In genomic region chr4:129790475-129790874, GRCm38 (mm10) we compare ENCODE assay signal across 25 mouse cellular contexts. TPM values are rescaled to one million over a fixed set of nuclear protein-coding genes. Genes with fewer than 3 reads are reported as not detected.
DNase-seq lines count a peak whose midpoint lies in the region; TF ChIP-seq lines count a peak whose summit lies in the region.
"Had no signal": no experiment of that assay in that cellular context is flagged by ENCODE, and none has a peak within 500 bp of the region (broad histone marks: within the 10 kb centered on the region; RNA-seq: fewer than 3 reads in every experiment).

No protein-coding gene starts in this region.

- no peaks in the 10 kb centered on the region for H3K36me3 ChIP-seq in splenic B cell, adult 2 months (ENCODE audit: control insufficient read depth, insufficient read depth, low read length, poor library complexity, severe bottlenecking)
- H3K36me3 ChIP-seq: embryonic facial prominence, embryonic 10.5 days; embryonic facial prominence, embryonic 13.5 days; forebrain, embryonic 12.5 days; forebrain, embryonic 15.5 days; heart, embryonic 13.5 days had no signal

- no peak overlapping the region for H3K4me3 ChIP-seq in bone marrow macrophage, adult 2 months (ENCODE audit: insufficient read depth, low read length)
- H3K4me3 ChIP-seq: embryonic facial prominence, embryonic 10.5 days; embryonic facial prominence, embryonic 13.5 days; erythroblast, embryonic 14.5 days; forebrain, embryonic 12.5 days; forebrain, embryonic 15.5 days; heart, adult 2 months; heart, embryonic 10.5 days; heart, embryonic 13.5 days had no signal

- H3K27me3 ChIP-seq in splenic B cell, adult 2 months (ENCODE audit: control insufficient read depth, insufficient read depth, low read length, poor library complexity, severe bottlenecking): no peaks in the 10 kb centered on the region
- H3K27me3 ChIP-seq: embryonic facial prominence, embryonic 13.5 days; forebrain, embryonic 12.5 days; forebrain, embryonic 15.5 days; heart, embryonic 13.5 days; Patski had no signal

- TF ChIP-seq CTCF in bone marrow macrophage, adult 2 months (IDR thresholded peaks at IDR 0.05; ENCODE audit: low read depth, low read length): no peak

- no peak for TF ChIP-seq POLR2A in bone marrow macrophage, adult 2 months (IDR thresholded peaks at IDR 0.05; ENCODE audit: borderline replicate concordance, low read depth, low read length)

- H3K27ac ChIP-seq in bone marrow macrophage, adult 2 months (ENCODE audit: insufficient read depth, low read depth, low read length): peak overlapping the region; percentile 92
- H3K27ac ChIP-seq: embryonic facial prominence, embryonic 10.5 days; embryonic facial prominence, embryonic 13.5 days; forebrain, embryonic 12.5 days; heart, adult 2 months; heart, embryonic 10.5 days; heart, embryonic 13.5 days had no signal

- DNase-seq in adrenal gland, adult 8-10 months: peak; percentile 55
- no peak for DNase-seq in adrenal gland, postnatal 25 days
- peak; percentile 47 for DNase-seq in adrenal gland, postnatal 10 days
- DNase-seq in splenic B cell, adult 2 months (ENCODE audit: low read depth, low spot score): peak; percentile 33
- DNase-seq in kidney, postnatal 14 days: no peak
- DNase-seq in layer of hippocampus, postnatal 36 days: no peak
- DNase-seq in kidney, adult 8-10 months: no peak
- DNase-seq: cerebellum, adult 11-12 months; cerebellum, adult 8-10 months; cerebellum, postnatal 10 days; cerebellum, postnatal 36 days; embryo, embryonic 11 days; gastrocnemius, postnatal 25 days; heart, adult 2 months; heart, postnatal 14 days; heart, postnatal 4 days had no signal

- H3K4me1 ChIP-seq in bone marrow macrophage, adult 2 months (ENCODE audit: control insufficient read depth, insufficient read depth, low read length): peaks cover 63% of the 10 kb centered on the region

RNA-seq across cellular contexts. Expression of gene Ptp4a2, which starts 20.5 kb away (rescaled TPM):
- total RNA-seq in adrenal gland, adult 8-10 months (2022): 100 to 1,000 TPM; 321 to 460 (median 353) TPM
- 401 TPM in 2 replicates for total RNA-seq in adrenal gland, postnatal 25 days (2021)
- 100 to 1,000 TPM; 260 to 289 TPM for total RNA-seq in adrenal gland, postnatal 10 days (2021)
- 365 TPM in 2 replicates for polyA plus RNA-seq in bone marrow macrophage, adult 2 months (2012; ENCODE audit: insufficient read depth, insufficient read length, missing spikeins)
- total RNA-seq in layer of hippocampus, postnatal 36 days (2021): 100 to 1,000 TPM; 139 to 141 TPM

RNA-seq across cellular contexts. Expression of gene Khdrbs1, which starts 48.4 kb away (rescaled TPM):
- 10 to 100 TPM; 70.1 to 80.2 (median 76.4) TPM for total RNA-seq in adrenal gland, adult 8-10 months (2022)
- 81.6 and 89.4 TPM in 2 replicates for total RNA-seq in adrenal gland, postnatal 25 days (2021)
- total RNA-seq in adrenal gland, postnatal 10 days (2021): 10 to 100 TPM; 64.3 to 83.7 TPM
- 67.0 and 67.1 TPM in 2 replicates for polyA plus RNA-seq in bone marrow macrophage, adult 2 months (2012; ENCODE audit: insufficient read depth, insufficient read length, missing spikeins)
- total RNA-seq in layer of hippocampus, postnatal 36 days (2021): 10 to 100 TPM; 88.4 to 90.0 TPM

Comparison
In these comparisons a context has a peak if more than half of its experiments do, and no peak if none do; other contexts are left out.
1. DNase-seq: peak in adrenal gland, adult 8-10 months (single experiment), adrenal gland, postnatal 10 days (single experiment) and splenic B cell, adult 2 months (single experiment); none in adrenal gland, postnatal 25 days (single experiment), kidney, postnatal 14 days (single experiment), layer of hippocampus, postnatal 36 days (0 of 2) and kidney, adult 8-10 months (0 of 2).